Mouse (Mus musculus) G1E (cell line): ENCODE measurements around the gene Cdk14.

Experiments used
- CTCF ChIP-seq: IDR thresholded peaks from 2 replicates; pipeline ENCODE4 v1.5.1; 2012; ENCODE audit warnings: low read depth, low read length, inconsistent platforms, mixed read lengths
- GATA1 ChIP-seq: IDR thresholded peaks from 2 replicates; pipeline ENCODE4 v1.6.1; 2012; ENCODE audit warnings: borderline replicate concordance, low read length, inconsistent platforms, mixed read lengths
- GATA2 ChIP-seq: IDR thresholded peaks from 2 replicates; pipeline ENCODE4 v1.6.1; 2012; ENCODE audit warnings: low read depth, low read length, inconsistent platforms, borderline replicate concordance
- POLR2AphosphoS5 ChIP-seq: IDR thresholded peaks from 2 replicates; pipeline ENCODE4 v1.6.1; 2012; ENCODE audit warnings: low read depth, low read length, inconsistent platforms; ENCODE audit not compliant: insufficient replicate concordance
- TAL1 ChIP-seq: conservative IDR thresholded peaks from 2 replicates; pipeline ENCODE4 v1.6.1; 2012; ENCODE audit warnings: low read depth, low read length, inconsistent platforms, mixed read lengths

DNA sequence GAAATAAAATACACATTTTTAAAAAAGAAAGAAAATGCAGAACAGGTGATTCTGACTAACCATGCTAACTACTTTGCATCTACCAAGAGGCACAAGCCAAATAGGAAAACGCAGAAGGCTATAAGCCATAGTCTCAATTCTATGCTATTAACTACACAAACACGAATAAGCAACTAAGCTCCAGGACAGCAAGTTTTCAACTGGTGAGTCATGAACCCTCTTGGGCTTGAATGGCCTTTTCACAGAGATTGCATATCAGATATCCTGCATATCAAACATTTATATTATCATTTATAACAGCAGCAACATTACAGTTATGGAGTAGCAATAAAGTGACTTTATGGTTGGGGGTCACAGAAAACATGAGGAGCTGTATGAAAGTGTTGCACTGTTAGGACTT, 256.3 kb downstream of the Cdk14 start:
- no peak for TF ChIP-seq CTCF
- TF ChIP-seq TAL1, result no peak
- TF ChIP-seq POLR2AphosphoS5, result no peak
- TF ChIP-seq GATA1, result no peak
- no peak for TF ChIP-seq GATA2
